Mouse (Mus musculus): ENCODE results near the gene Fut4.

Gene Fut4

GRCm38 (mm10) chr9:14752001-14752522 lies at the start of gene Fut4:
TSS of gene Fut4 (minus strand) at chr9:14752393.
- DNase-seq, result peak; percentile 77 to 87

- DNase-seq, result no peak
Measured at GRCm38 (mm10) chr9:14787356-14787755, 35.2 kb upstream of the Fut4 start.

GRCm38 (mm10) chr9:14784039-14785002 lies 32.1 kb upstream of the Fut4 start, which contains the start of the genes Mre11a and Ankrd49:
TSS of gene Mre11a (plus strand) at chr9:14784654.
TSS of gene Ankrd49 (minus strand) at chr9:14784856.
- DNase-seq, result peak; percentile 92 to 95

GRCm38 (mm10) chr9:14778341-14778740 lies 26.1 kb upstream of the Fut4 start:
- DNase-seq, result no peak

GRCm38 (mm10) chr9:14773813-14774212 lies 21.6 kb upstream of the Fut4 start:
- no peak for DNase-seq

- no peak for DNase-seq
Measured at GRCm38 (mm10) chr9:14772074-14772473, 19.9 kb upstream of the Fut4 start.

GRCm38 (mm10) chr9:14770803-14771471 lies 18.7 kb upstream of the Fut4 start, which contains the start of gene 1700012B09Rik:
TSS of gene 1700012B09Rik (minus strand) at chr9:14771030.
- DNase-seq, result peak in 1 of 2 experiments; percentile 29

- DNase-seq, result no peak
Measured at GRCm38 (mm10) chr9:14769811-14770210, 17.6 kb upstream of the Fut4 start.

- DNase-seq, result peak in 1 of 2 experiments; percentile 54
Measured at GRCm38 (mm10) chr9:14764765-14765164, 12.6 kb upstream of the Fut4 start.

GRCm38 (mm10) chr9:14759261-14759660 lies 7.1 kb upstream of the Fut4 start:
- no peak for DNase-seq

GRCm38 (mm10) chr9:14758590-14758989 lies 6.4 kb upstream of the Fut4 start:
- no peak for DNase-seq

GRCm38 (mm10) chr9:14754469-14754868 lies 2.3 kb upstream of the Fut4 start:
- DNase-seq, result no peak

- no peak for DNase-seq
Measured at GRCm38 (mm10) chr9:14753947-14754346, 1.8 kb upstream of the Fut4 start.

- peak in 1 of 2 experiments; percentile 47 for DNase-seq
Measured at GRCm38 (mm10) chr9:14751503-14752000, 641 bp downstream of the Fut4 start.

- peak; percentile 25 to 47 for DNase-seq
Measured at GRCm38 (mm10) chr9:14750901-14751502, 1.2 kb downstream of the Fut4 start.

GRCm38 (mm10) chr9:14740151-14740924 lies 11.9 kb downstream of the Fut4 start, which contains the start of gene Piwil4:
TSS of gene Piwil4 (minus strand) at chr9:14740733.
- DNase-seq, result no peak

GRCm38 (mm10) chr9:14739498-14740150 lies 12.6 kb downstream of the Fut4 start:
- DNase-seq, result no peak

GRCm38 (mm10) chr9:14730941-14731541 lies 21.2 kb downstream of the Fut4 start:
- DNase-seq, result peak; percentile 29 to 53

GRCm38 (mm10) chr9:14728365-14728764 lies 23.8 kb downstream of the Fut4 start:
- no peak for DNase-seq

- DNase-seq, result peak in 1 of 2 experiments; percentile 34
Measured at GRCm38 (mm10) chr9:14726629-14727028, 25.6 kb downstream of the Fut4 start.

GRCm38 (mm10) chr9:14726005-14726404 lies 26.2 kb downstream of the Fut4 start:
- no peak for DNase-seq
